ENCODE assay signal across 24 mouse cellular contexts in the genomic region with DNA sequence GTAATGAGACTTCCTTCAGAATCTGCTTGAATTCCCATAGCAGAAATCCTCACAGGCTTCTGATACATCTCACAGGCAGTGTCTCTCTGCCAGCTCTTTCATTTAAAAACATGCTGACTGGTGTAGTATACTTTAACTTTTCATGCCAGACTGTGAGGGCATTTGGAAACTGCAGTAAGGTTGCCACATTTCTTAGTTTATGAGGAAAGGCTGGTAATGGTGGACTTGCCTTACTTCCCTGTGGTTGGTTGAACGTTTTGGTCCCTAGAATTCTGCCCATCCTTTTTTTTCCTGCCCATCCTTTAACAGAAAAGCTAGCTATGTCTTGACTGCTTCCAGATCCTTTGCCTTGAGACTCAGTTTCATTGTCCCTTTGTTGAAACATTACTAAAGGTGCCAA.
DNase-seq lines count a peak whose midpoint lies in the region; ATAC-seq and TF ChIP-seq lines count a peak whose summit lies in the region.
"Had no signal": no experiment of that assay in that cellular context is flagged by ENCODE, and none has a peak within 500 bp of the region (broad histone marks: within the 10 kb centered on the region; RNA-seq: fewer than 3 reads in every experiment).

No protein-coding gene starts in this region.

- H3K27ac ChIP-seq in forebrain, postnatal 0 days (ENCODE audit: low read depth, low read length) = no peak overlapping the region
- no peak overlapping the region for H3K27ac ChIP-seq in forebrain, embryonic 15.5 days (replicated peaks)
- H3K27ac ChIP-seq: hindbrain, embryonic 10.5 days; intestine, embryonic 15.5 days; kidney, postnatal 0 days; liver, embryonic 14.5 days; midbrain, embryonic 13.5 days had no signal

- ATAC-seq in forebrain, postnatal 0 days = no peak
- no peak for ATAC-seq in forebrain, embryonic 15.5 days (replicated peaks)
- ATAC-seq: hindbrain, embryonic 16.5 days; intestine, embryonic 15.5 days; midbrain, embryonic 13.5 days had no signal

- 18% methylated on average over 1 of the region's 1 CpGs for WGBS in forebrain, postnatal 0 days
- WGBS in forebrain, embryonic 15.5 days = 16% methylated on average over 1 of the region's 1 CpGs

- no peaks in the 10 kb centered on the region for H3K4me1 ChIP-seq in forebrain, postnatal 0 days (ENCODE audit: insufficient read depth)
- peaks cover 9% of the 10 kb centered on the region for H3K4me1 ChIP-seq in forebrain, embryonic 15.5 days
- H3K4me1 ChIP-seq: hindbrain, embryonic 10.5 days; intestine, embryonic 15.5 days; stomach, embryonic 15.5 days had no signal

- H3K9ac ChIP-seq in forebrain, postnatal 0 days = no peak overlapping the region
- H3K9ac ChIP-seq in forebrain, embryonic 15.5 days (replicated peaks) = no peak overlapping the region
- H3K9ac ChIP-seq: intestine, embryonic 15.5 days; liver, embryonic 14.5 days; lung, embryonic 14.5 days; midbrain, embryonic 13.5 days; stomach, embryonic 15.5 days had no signal

- peak; percentile 11 for DNase-seq in forebrain, postnatal 0 days
- peak; percentile 18 for DNase-seq in 3134 (ENCODE audit: extremely low read depth, insufficient read length, low spot score)
- peak; percentile 49 for DNase-seq in 3T3-L1 (ENCODE audit: low read depth, low spot score)
- peak; percentile 74 for DNase-seq in fat pad, adult 2 months (ENCODE audit: extremely low read depth, low read depth, low spot score)
- DNase-seq in retina, postnatal 1 day = no peak
- no peak for DNase-seq in lung, postnatal 10 days
- no peak for DNase-seq in embryo, embryonic 11 days
- DNase-seq: adrenal gland, postnatal 25 days; cerebellum, adult 18-20 months; heart, postnatal 14 days; kidney, adult 2 months; kidney, postnatal 4 days; lung, embryonic 14.5 days had no signal

- TF ChIP-seq CTCF in forebrain, postnatal 0 days (IDR thresholded peaks at IDR 0.05; ENCODE audit: low read depth) = no peak

- no peaks in the 10 kb centered on the region for H3K27me3 ChIP-seq in forebrain, postnatal 0 days (ENCODE audit: insufficient read depth, low read length)
- H3K27me3 ChIP-seq in forebrain, embryonic 15.5 days = no peaks in the 10 kb centered on the region
- H3K27me3 ChIP-seq: intestine, embryonic 15.5 days; megakaryocyte, embryonic 14.5 days; Patski; stomach, embryonic 15.5 days had no signal

- no peaks in the 10 kb centered on the region for H3K9me3 ChIP-seq in forebrain, postnatal 0 days (ENCODE audit: low read length)
- no peaks in the 10 kb centered on the region for H3K9me3 ChIP-seq in forebrain, embryonic 15.5 days
- H3K9me3 ChIP-seq: G1E; hindbrain, embryonic 10.5 days; intestine, embryonic 15.5 days; megakaryocyte, embryonic 14.5 days; midbrain, embryonic 13.5 days; stomach, embryonic 15.5 days had no signal

- no peak overlapping the region for H3K4me2 ChIP-seq in forebrain, postnatal 0 days (ENCODE audit: low read depth)
- no peak overlapping the region for H3K4me2 ChIP-seq in forebrain, embryonic 15.5 days (replicated peaks)
- H3K4me2 ChIP-seq: intestine, embryonic 15.5 days; lung, embryonic 14.5 days; midbrain, embryonic 13.5 days; stomach, embryonic 15.5 days had no signal

- H3K4me3 ChIP-seq in forebrain, postnatal 0 days (ENCODE audit: low read depth, low read length) = no peak overlapping the region
- H3K4me3 ChIP-seq in forebrain, embryonic 15.5 days = no peak overlapping the region
- H3K4me3 ChIP-seq: hindbrain, embryonic 10.5 days; intestine, embryonic 15.5 days; megakaryocyte, embryonic 14.5 days; midbrain, embryonic 13.5 days; stomach, embryonic 15.5 days had no signal

- H3K36me3 ChIP-seq in forebrain, postnatal 0 days (ENCODE audit: insufficient read depth) = no peaks in the 10 kb centered on the region
- no peaks in the 10 kb centered on the region for H3K36me3 ChIP-seq in forebrain, embryonic 15.5 days
- H3K36me3 ChIP-seq: G1E; hindbrain, embryonic 10.5 days; intestine, embryonic 15.5 days; midbrain, embryonic 13.5 days; stomach, embryonic 15.5 days had no signal

Comparison
In these comparisons a context has a peak if more than half of its experiments do, and no peak if none do; other contexts are left out.
1. DNase-seq: peak in forebrain, postnatal 0 days (single experiment), 3134 (single experiment), 3T3-L1 (single experiment) and fat pad, adult 2 months (single experiment); none in retina, postnatal 1 day (single experiment), lung, postnatal 10 days (single experiment) and embryo, embryonic 11 days (single experiment).